Mouse (Mus musculus) kidney, adult 2 months (tissue): ENCODE data around the gene Ankdd1b. TPM values are rescaled to one million over a fixed set of nuclear protein-coding genes. Genes with fewer than 3 reads are reported as not detected.

Experiments
- DNase-seq: peaks from one replicate; pipeline ENCODE4 v3.0.0; 2021
- H3K27ac ChIP-seq: fragments of 200-500 bp; 2 replicates; pipeline ENCODE4 v1.5.1; 2012; ENCODE audit warnings: low read depth, low read length, control low read depth, inconsistent platforms; ENCODE audit not compliant: insufficient read depth
- H3K27me3 ChIP-seq: fragments of 200-500 bp; replicated peaks from 2 replicates; pipeline ENCODE4 v1.6.1; 2012; ENCODE audit warnings: mild to moderate bottlenecking, moderate library complexity, low read length, inconsistent platforms; ENCODE audit not compliant: control insufficient read depth, insufficient read depth
- H3K36me3 ChIP-seq: fragments of 200-500 bp; 2 replicates; pipeline ENCODE4 v1.6.1; 2012; ENCODE audit warnings: mild to moderate bottlenecking, moderate library complexity, low read length, inconsistent platforms; ENCODE audit not compliant: control insufficient read depth, insufficient read depth
- H3K4me1 ChIP-seq: fragments of 200-500 bp; 2 replicates; pipeline ENCODE4 v1.6.1; 2011; ENCODE audit warnings: low read length; ENCODE audit not compliant: control insufficient read depth, insufficient read depth
- H3K4me3 ChIP-seq: fragments of 200-500 bp; 2 replicates; pipeline ENCODE4 v1.5.1; 2011; ENCODE audit warnings: mild to moderate bottlenecking, low read depth, low read length, control low read depth; ENCODE audit not compliant: insufficient read depth
- CTCF ChIP-seq: fragments of 200-500 bp; conservative IDR thresholded peaks from 2 replicates; pipeline ENCODE4 v1.5.1; 2011; ENCODE audit warnings: low read depth, mild to moderate bottlenecking, control low read depth, low read length, moderate library complexity, mixed read lengths; ENCODE audit not compliant: insufficient read depth, insufficient read length
- POLR2A ChIP-seq: fragments of 200-500 bp; IDR thresholded peaks from one replicate; pipeline ENCODE4 v1.6.1; 2011; ENCODE audit warnings: low read depth, low read length, control low read depth
- WGBS: fragments of 180-500 bp; shearing (Covaris S2); methylation state at CpG from one replicate; pipeline ENCODE4 v1.1.7; 2018; 5-methylcytosine and 5-hydroxymethylcytosine counted together
- polyA plus RNA-seq: library from polyadenylated mRNA; depleted of rRNA; stranded (reverse); fragments of >200 nt; gene quantifications from 2 replicates; pipeline ENCODE4 v1.2.3, GENCODE M21; 2012

Ankdd1b gene
- polyA plus RNA-seq, 1 experiment, result 0.36 TPM

- Histone ChIP-seq H3K4me3 (no peak overlapping the region), H3K27me3 (no peaks in the 10 kb centered on the region), H3K36me3 (no peaks in the 10 kb centered on the region), H3K4me1 (no peaks in the 10 kb centered on the region), H3K27ac (no peak overlapping the region)
- DNase-seq, result no peak
- TF ChIP-seq POLR2A, result no peak
- WGBS, result 95% methylated on average over 12 of the region's 12 CpGs
Measured at GRCm38 (mm10) chr13:96424496-96425274, 46.3 kb downstream of the Ankdd1b start.

GRCm38 (mm10) chr13:96421230-96421629 lies 49.8 kb downstream of the Ankdd1b start:
- Histone ChIP-seq H3K36me3 (no peaks in the 10 kb centered on the region), H3K4me3 (no peak overlapping the region), H3K27me3 (no peaks in the 10 kb centered on the region), H3K4me1 (no peaks in the 10 kb centered on the region), H3K27ac (no peak overlapping the region)
- no peak for DNase-seq
- no peak for TF ChIP-seq CTCF
- TF ChIP-seq POLR2A, result no peak

DNA sequence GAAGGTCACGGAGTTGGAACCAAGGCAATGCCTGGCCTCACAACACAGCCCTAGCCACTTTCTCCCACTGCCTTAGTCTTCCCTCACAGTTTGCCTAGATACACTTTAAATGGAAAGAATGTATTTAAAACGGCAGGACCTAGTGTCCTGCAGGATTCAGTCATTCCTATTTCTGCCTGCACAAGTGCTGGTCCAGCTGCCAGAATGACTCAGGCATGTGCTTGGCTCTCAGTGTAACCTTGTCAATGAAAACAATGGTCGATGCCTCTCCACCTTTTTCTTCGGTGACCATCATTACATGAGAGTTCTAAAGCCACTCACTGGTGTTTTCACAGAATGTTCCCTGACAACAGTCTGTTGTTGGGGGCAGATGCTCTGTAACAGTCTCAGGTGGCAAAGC lies 52.5 kb downstream of the Ankdd1b start:
- 89% methylated on average over 4 of the region's 4 CpGs for WGBS

DNA sequence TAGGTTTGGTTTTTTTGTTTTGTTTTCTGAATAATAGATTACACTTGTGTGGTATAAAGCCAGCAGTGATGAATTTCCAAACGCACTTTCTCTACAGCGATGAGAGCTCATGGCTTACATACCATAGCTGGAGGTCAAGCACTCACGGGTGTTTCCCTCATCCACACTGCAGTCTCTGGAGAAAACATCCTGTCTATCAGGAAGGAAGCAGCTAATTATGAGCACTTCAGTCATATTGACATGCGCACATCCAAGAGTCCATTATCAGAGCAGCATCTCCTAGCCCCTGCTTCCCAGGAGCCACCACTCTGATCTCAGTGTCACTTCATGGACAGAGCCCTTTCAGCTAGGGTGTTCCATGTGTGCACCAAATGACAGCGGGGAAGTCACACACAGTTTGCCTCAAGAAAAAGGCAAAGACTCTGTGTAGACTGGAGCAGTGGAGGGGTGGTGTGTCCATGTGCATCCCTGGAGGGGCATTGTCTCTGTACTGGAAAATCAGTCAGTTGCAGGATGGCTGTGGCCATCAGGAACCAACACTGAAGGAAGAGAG lies 53.7 kb downstream of the Ankdd1b start:
- no peak overlapping the region for H3K4me3 ChIP-seq
- 72% methylated on average over 5 of the region's 5 CpGs for whole genome bisulfite sequencing
- peaks cover 2% of the 10 kb centered on the region; the same call in 1 of the 2 replicates for H3K36me3 ChIP-seq
- no peaks in the 10 kb centered on the region for H3K4me1 ChIP-seq
- no peak for TF ChIP-seq POLR2A
- TF ChIP-seq CTCF, result no peak
- H3K27me3 ChIP-seq, result no peaks in the 10 kb centered on the region
- no peak overlapping the region for H3K27ac ChIP-seq
- no peak for DNase-seq

More for the DNA sequence above, 52.5 kb downstream of the Ankdd1b start:
- peaks cover 2% of the 10 kb centered on the region; the same call in 1 of the 2 replicates for H3K36me3 ChIP-seq
- H3K27ac ChIP-seq, result no peak overlapping the region
- DNase-seq, result no peak
- no peaks in the 10 kb centered on the region for H3K4me1 ChIP-seq
- no peaks in the 10 kb centered on the region for H3K27me3 ChIP-seq
- no peak overlapping the region for H3K4me3 ChIP-seq
- no peak for TF ChIP-seq CTCF
- no peak for TF ChIP-seq POLR2A

DNA sequence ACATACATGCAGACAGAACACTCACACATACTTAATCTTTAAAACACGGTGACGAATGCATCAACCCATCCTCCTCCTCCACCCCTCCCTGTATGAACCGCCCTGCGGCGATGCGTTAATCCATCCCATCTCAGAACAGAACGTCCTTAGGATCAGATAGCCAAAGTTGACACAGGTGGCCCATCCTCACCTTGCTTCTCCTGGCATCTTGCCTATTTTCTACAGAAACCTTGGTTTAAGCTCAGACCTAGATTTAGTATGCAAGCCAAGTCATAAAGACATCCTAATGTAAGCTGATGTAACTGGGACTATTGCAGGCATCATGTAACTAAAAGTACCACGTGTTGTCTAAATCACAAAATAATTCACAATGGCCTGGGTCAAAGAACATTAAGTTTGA lies 54.6 kb downstream of the Ankdd1b start:
- WGBS, result 76% methylated on average over 8 of the region's 8 CpGs
- TF ChIP-seq CTCF (no peak), POLR2A (no peak)
- DNase-seq, result no peak

GRCm38 (mm10) chr13:96414384-96414783 lies 56.6 kb downstream of the Ankdd1b start:
- H3K4me3 ChIP-seq, result no peak overlapping the region
- no peak for TF ChIP-seq POLR2A
- no peak for TF ChIP-seq CTCF
- no peaks in the 10 kb centered on the region for H3K27me3 ChIP-seq
- H3K36me3 ChIP-seq, result peaks cover 2% of the 10 kb centered on the region; the same call in 1 of the 2 replicates
- H3K27ac ChIP-seq, result no peak overlapping the region
- DNase-seq, result no peak
- no peaks in the 10 kb centered on the region for H3K4me1 ChIP-seq
- WGBS, result 92% methylated on average over 6 of the region's 6 CpGs

More for the DNA sequence above, 54.6 kb downstream of the Ankdd1b start:
- no peak overlapping the region for H3K4me3 ChIP-seq
- no peak overlapping the region for H3K27ac ChIP-seq
- H3K4me1 ChIP-seq, result no peaks in the 10 kb centered on the region
- H3K27me3 ChIP-seq, result no peaks in the 10 kb centered on the region
- H3K36me3 ChIP-seq, result peaks cover 2% of the 10 kb centered on the region; the same call in 1 of the 2 replicates

- WGBS, result 94% methylated on average over 1 of the region's 1 CpGs
- TF ChIP-seq CTCF, result no peak
- TF ChIP-seq POLR2A, result no peak
- Histone ChIP-seq H3K4me1 (no peaks in the 10 kb centered on the region), H3K27ac (no peak overlapping the region), H3K4me3 (no peak overlapping the region), H3K27me3 (no peaks in the 10 kb centered on the region), H3K36me3 (0 out of 2 replicates have a peak, but pooled peaks cover 1% of the 10 kb centered on the region)
- DNase-seq, result no peak
Measured at GRCm38 (mm10) chr13:96408786-96409185, 62.2 kb downstream of the Ankdd1b start.
